Mouse (Mus musculus): ENCODE measurements around the gene Apoh.

DNA sequence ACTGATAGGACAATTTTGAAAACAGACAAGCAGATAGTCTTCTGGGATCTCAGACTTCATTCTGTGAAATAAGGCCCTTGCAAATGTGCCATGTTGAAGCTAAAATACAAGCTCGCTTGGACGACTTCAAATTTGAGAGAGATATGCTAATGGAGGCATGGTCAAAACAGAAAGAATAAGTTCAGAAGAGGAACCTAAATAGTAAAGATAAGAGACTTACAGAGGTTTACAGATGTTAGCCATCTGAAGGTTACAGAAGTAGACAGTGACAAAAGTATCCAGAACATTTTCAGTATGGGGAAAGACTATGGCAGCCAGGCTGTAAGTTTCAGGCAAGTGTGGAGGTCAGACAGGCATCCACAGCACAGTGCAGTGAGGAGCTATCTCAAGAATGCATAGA lies 21.0 kb upstream of the Apoh start:
- no peak for TF ChIP-seq POLR2A (IDR thresholded peaks at IDR 0.05; ENCODE audit: insufficient read length, low read depth)
- TF ChIP-seq POLR2AphosphoS2 (IDR thresholded peaks at IDR 0.05; ENCODE audit: insufficient read length, low read depth), result no peak
